Mouse (Mus musculus) embryonic facial prominence, embryonic 13.5 days (tissue): ENCODE measurements around the gene Zcchc17. TPM values are rescaled to one million over a fixed set of nuclear protein-coding genes. Genes with fewer than 3 reads are reported as not detected.

Experiments
- ATAC-seq: fragments of 200-750 bp; cut with Nextera tagmentation; 2 replicates; pipeline ENCODE4 v1.8.0; 2017; ENCODE audit warnings: low read depth; ENCODE audit not compliant: insufficient number of reproducible peaks, insufficient read depth, low FRiP score, low TSS enrichment
- H3K27ac ChIP-seq: fragments of 300-500 bp; sonication (generic); 2 replicates; pipeline ENCODE4 v1.5.1; 2015; ENCODE audit warnings: moderate library complexity, mild to moderate bottlenecking, inconsistent platforms
- H3K27me3 ChIP-seq: fragments of 300-500 bp; sonication (generic); 2 replicates; pipeline ENCODE4 v1.6.1; 2015; ENCODE audit warnings: mild to moderate bottlenecking, inconsistent platforms
- H3K36me3 ChIP-seq: fragments of 300-500 bp; sonication (generic); 2 replicates; pipeline ENCODE4 v1.6.1; 2015; ENCODE audit warnings: mild to moderate bottlenecking, inconsistent platforms
- H3K4me1 ChIP-seq: fragments of 300-500 bp; sonication (generic); 2 replicates; pipeline ENCODE4 v1.6.1; 2015; ENCODE audit warnings: inconsistent platforms
- H3K4me2 ChIP-seq: fragments of 300-500 bp; sonication (generic); 2 replicates; pipeline ENCODE4 v1.6.1; 2015; ENCODE audit warnings: moderate library complexity, mild to moderate bottlenecking, inconsistent platforms
- H3K4me3 ChIP-seq: fragments of 300-500 bp; sonication (generic); 2 replicates; pipeline ENCODE4 v1.5.1; 2015; ENCODE audit warnings: mild to moderate bottlenecking, inconsistent platforms
- H3K9ac ChIP-seq: fragments of 300-500 bp; sonication (generic); 2 replicates; pipeline ENCODE4 v1.6.1; 2015; ENCODE audit warnings: mild to moderate bottlenecking, inconsistent platforms
- H3K9me3 ChIP-seq: fragments of 300-500 bp; sonication (generic); 2 replicates; pipeline ENCODE4 v1.6.1; 2016; ENCODE audit warnings: inconsistent platforms
- WGBS: fragments of 180-500 bp; shearing (Covaris S2); methylation state at CpG from one replicate; pipeline ENCODE4 v1.1.7; 2015; ENCODE audit warnings: mixed read lengths; 5-methylcytosine and 5-hydroxymethylcytosine counted together
- polyA plus RNA-seq: library from polyadenylated mRNA; unstranded; fragments of >200 nt; fragmentation: Nextera tagmentation; extraction: Ambion mirVana; gene quantifications from 2 replicates; pipeline ENCODE4 v1.2.1, GENCODE M21; 2015

The Zcchc17 gene
- polyA plus RNA-seq, 1 experiment from 2014 or later, result 92.5 TPM

DNA sequence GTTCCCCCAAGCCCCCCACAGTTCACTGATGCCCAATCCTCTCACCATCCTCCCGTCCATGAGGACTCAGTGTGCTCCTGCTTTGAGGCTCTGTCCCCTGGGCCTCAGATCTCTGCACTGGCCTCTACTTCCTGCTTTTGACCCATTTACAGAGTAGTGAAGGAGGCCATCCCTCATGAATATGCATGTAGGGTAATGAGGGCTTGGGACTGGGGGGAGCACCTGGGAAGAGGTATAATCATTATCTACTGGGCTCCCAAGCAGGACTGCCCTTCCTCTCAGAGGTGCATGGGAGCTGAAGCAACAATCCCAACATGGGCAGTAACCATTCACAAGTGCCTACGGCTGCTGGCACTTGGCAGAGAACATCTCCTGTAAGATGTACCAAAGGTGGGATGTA, 80.6 kb downstream of the Zcchc17 start, which contains the start of gene Serinc2:
Gene Serinc2, minus strand, starts transcription at position 101 of the 400 bp plus-strand sequence.
- H3K27ac ChIP-seq, result no peak within 1 kb of the TSS
- H3K9me3 ChIP-seq, result no peaks in the 10 kb centered on the region
- H3K4me3 ChIP-seq, result no peak within 1 kb of the TSS
- peaks cover 1% of the 10 kb centered on the region for H3K4me1 ChIP-seq
- no peaks in the 10 kb centered on the region for H3K36me3 ChIP-seq
- ATAC-seq, result no peak
- no peak within 1 kb of the TSS for H3K9ac ChIP-seq
- H3K27me3 ChIP-seq, result peaks cover 13% of the 10 kb centered on the region
- no peak within 1 kb of the TSS for H3K4me2 ChIP-seq
- 66% methylated on average over 2 of the region's 2 CpGs for WGBS

DNA sequence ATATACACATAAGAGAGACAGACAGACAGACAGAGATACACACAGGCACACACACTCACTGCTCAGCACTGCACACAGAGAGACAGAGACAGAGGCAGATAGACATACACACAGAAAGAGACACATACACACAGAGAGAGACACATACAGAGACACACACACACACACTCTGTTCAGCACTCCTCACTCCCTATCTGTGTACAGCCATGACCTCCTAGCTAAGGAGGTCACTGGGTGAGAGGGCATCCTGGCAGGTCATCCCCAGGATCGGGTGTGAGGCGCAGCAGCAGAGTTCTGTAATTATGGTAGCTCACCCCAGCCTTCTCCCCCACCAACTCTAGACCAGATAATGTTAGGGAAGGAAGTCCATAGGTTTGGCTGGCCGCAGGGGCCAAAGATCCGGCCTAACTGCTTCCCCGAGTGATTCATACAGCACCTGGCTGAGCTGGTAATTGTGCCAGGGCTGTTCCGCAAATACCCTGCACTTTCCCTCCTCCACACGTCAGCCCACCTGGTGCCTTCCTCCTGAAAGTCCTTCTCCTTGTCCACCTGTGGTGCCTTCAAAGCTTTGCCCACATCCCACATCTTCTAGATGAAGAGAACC, 83.1 kb downstream of the Zcchc17 start:
- no peak overlapping the region for H3K27ac ChIP-seq
- no peaks in the 10 kb centered on the region for H3K9me3 ChIP-seq
- H3K4me3 ChIP-seq, result no peak overlapping the region
- H3K4me1 ChIP-seq, result peaks cover 11% of the 10 kb centered on the region
- H3K9ac ChIP-seq, result no peak overlapping the region
- H3K36me3 ChIP-seq, result no peaks in the 10 kb centered on the region
- H3K4me2 ChIP-seq, result no peak overlapping the region
- ATAC-seq, result no peak
- 56% methylated on average over 7 of the region's 7 CpGs for WGBS
- peaks cover 8% of the 10 kb centered on the region for H3K27me3 ChIP-seq

DNA sequence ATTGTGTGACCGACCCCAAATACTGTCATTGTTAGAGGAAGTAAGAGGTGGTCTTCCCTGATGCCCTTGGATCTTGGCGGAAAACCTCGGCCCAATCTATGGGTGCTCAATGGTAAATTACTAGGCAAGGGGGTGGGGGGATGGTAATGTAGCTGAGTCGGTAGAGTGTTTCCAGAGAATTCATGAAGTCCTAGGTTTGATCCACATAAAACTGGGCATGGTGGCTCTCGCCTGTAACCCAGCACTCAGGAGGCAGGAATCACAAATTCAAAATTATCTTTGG, 84.0 kb downstream of the Zcchc17 start:
- 42% methylated on average over 5 of the region's 5 CpGs for WGBS

DNA sequence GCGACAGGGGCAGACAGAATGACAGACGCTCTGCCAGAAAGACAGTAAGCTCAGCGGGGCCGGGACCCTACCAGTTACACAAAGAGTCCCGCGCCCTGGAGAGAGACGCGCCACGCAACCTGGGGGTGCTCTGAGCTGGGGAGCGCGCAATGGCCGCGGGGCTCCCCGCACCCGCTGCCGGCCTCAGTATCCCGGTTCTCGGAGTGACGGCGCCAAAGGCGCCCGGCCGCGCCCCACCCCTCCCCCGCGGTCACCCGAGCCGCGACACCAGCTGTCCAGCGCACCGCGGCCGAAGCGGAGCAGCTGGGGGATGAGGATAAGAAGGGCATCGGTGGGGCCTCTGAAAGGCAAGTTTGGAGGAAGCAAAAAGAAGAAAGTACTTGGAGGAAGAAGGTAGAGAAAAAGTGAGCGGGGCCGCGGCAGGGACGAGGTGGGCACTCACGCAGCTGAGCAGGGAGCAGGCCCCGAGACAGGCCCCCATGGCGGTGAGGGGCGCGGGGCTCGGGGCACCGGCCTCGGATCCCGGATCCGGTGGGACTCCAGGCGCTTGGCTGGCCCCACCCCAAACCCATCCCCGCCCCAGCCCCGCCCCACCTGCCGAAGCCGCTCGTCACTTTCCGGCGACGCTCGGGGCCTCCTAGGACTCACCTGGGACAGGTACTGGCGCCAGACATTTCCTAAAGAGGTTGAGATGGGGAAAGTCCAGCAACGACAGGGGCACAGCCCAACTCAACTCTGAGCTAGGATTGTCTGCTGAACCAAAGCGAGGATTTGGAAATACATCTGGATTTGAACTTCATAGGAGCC, 84.5 kb downstream of the Zcchc17 start:
- Histone ChIP-seq H3K9me3 (no peaks in the 10 kb centered on the region), H3K4me2 (peak overlapping the region; percentile 71), H3K27ac (peak overlapping the region; percentile 92), H3K4me3 (peak overlapping the region; percentile 82), H3K9ac (peak overlapping the region; percentile 96), H3K27me3 (peaks cover 7% of the 10 kb centered on the region), H3K4me1 (peaks cover 11% of the 10 kb centered on the region), H3K36me3 (0 out of 2 replicates have a peak, but pooled peaks cover 9% of the 10 kb centered on the region)
- peak; percentile 38; the same call in 1 of the 2 replicates for ATAC-seq
- WGBS, result under 1% methylated on average over 62 of the region's 62 CpGs

More for the DNA sequence above, 84.0 kb downstream of the Zcchc17 start:
- ATAC-seq, result no peak
- no peak overlapping the region for H3K27ac ChIP-seq
- H3K4me3 ChIP-seq, result peak overlapping the region; percentile 82
- H3K4me2 ChIP-seq, result peak overlapping the region; percentile 71
- H3K9me3 ChIP-seq, result no peaks in the 10 kb centered on the region
- 0 out of 2 replicates have a peak, but pooled peaks cover 5% of the 10 kb centered on the region for H3K36me3 ChIP-seq
- H3K27me3 ChIP-seq, result peaks cover 7% of the 10 kb centered on the region
- H3K9ac ChIP-seq, result peak overlapping the region; percentile 96
- peaks cover 11% of the 10 kb centered on the region for H3K4me1 ChIP-seq

DNA sequence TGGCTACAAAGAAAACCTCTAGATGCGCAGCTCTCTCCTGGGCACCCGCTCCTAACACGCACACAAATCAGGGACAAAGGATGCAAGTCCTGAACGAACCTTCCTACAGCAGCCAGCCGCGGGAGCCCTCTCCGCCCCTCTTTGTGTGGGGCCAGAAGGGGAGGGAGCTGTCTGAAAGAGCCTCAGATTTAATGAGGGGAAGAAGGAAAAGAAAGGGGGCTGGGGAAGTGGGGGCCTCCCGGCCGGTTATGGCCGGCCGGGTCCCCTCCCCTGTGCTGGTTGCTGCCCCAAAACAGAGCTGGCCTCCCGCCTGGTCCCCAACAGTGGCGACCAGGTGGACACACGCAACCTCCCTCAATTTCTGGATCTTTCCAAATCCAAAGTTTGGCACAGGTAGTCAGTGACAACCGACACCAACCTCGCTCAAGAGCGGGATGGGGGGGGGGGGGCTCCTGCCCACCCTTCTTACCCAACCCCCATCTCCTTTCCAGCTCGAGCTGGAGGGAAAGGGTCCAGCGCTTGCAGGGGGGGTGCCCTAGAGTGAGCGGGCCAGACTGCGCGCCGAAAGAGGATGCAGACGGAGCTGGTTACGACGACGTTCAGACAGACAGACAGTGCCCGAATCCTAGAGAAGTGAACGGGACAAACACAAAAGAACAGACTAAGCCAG, 85.3 kb downstream of the Zcchc17 start:
- peak overlapping the region; percentile 82 for H3K4me3 ChIP-seq
- 0 out of 2 replicates have a peak, but pooled peaks cover 12% of the 10 kb centered on the region for H3K36me3 ChIP-seq
- peak; percentile 70 for ATAC-seq
- H3K4me2 ChIP-seq, result peak overlapping the region; percentile 71
- peaks cover 7% of the 10 kb centered on the region for H3K27me3 ChIP-seq
- no peaks in the 10 kb centered on the region for H3K9me3 ChIP-seq
- peak overlapping the region; percentile 92 for H3K27ac ChIP-seq
- under 1% methylated on average over 29 of the region's 29 CpGs for WGBS
- peaks cover 11% of the 10 kb centered on the region for H3K4me1 ChIP-seq
- peak overlapping the region; percentile 96 for H3K9ac ChIP-seq

DNA sequence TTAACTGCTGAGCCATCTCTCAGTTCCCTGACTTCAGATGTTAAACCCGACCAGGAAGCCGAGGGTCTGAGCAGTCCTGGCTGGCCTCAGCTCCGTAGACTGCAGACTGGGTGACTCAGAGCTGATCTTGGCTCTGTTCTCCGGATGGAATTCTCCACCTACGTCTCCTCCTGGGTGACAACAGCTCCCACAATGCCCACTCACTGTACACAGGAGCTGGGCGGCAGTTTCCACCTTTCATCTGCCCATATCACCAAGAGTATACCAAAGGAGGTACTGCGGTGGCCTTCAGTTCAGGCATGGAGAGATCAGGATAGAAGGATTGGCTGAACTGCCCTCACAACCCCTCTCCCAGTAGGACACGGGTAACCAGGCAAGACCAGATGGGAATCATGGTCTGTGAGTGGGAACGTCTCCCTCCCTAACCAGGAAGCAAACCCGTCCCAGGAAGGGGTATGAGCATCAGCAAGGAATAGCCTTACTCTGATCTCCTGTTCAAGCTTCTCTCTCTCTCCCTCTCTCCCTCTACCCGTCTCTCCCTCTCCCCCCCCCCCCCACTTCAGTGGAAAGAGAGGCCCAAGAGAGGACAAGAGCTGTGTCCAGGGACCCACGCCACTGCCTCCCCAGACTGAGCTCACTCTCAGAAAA, 85.9 kb downstream of the Zcchc17 start:
- Histone ChIP-seq H3K27me3 (peaks cover 7% of the 10 kb centered on the region), H3K27ac (peak overlapping the region; percentile 92), H3K4me1 (peaks cover 11% of the 10 kb centered on the region), H3K36me3 (peaks cover 15% of the 10 kb centered on the region; the same call in 1 of the 2 replicates), H3K4me3 (peak overlapping the region; percentile 82), H3K4me2 (peak overlapping the region; percentile 71), H3K9me3 (no peaks in the 10 kb centered on the region), H3K9ac (peak overlapping the region; percentile 96)
- ATAC-seq, result peak; percentile 13; the same call in 1 of the 2 replicates
- 10% methylated on average over 11 of the region's 12 CpGs for WGBS

DNA sequence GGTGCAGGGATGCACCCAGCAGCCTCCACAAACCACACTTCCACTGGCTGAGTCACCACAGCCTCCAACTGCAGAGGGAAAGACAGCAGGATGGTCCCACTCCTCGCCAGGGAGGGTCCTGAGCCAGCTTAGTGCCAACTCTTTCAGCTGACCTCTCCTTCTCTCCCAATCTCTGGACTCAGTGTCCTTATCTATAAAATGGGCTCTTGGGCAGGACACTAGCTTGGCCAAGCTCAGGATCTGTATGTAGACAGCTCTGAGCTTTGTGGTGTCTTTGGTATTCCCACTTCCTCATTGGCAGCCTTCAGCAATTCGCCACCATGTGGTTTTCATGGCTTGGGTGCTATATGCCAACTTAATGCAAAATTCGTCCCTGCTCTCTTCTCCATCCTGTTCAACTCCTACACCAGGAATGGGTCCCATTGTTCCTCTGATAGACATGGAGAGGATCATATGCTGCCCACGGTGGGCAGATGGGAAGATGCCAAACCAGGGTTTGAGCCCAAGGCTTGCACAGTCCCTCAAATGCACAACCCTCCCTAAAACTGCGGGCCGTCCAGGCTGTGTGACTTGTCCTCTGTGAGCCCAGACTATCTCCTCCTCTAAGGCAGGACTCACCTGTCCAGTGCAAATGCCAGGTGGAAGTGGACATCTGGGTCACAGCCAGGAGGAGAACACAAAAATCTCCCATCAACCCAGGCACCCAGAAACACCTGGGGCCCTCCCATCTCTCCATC, 89.0 kb downstream of the Zcchc17 start:
- no peak overlapping the region for H3K4me3 ChIP-seq
- no peak overlapping the region for H3K4me2 ChIP-seq
- no peaks in the 10 kb centered on the region for H3K9me3 ChIP-seq
- H3K27me3 ChIP-seq, result no peaks in the 10 kb centered on the region
- H3K36me3 ChIP-seq, result peaks cover 16% of the 10 kb centered on the region; the same call in 1 of the 2 replicates
- no peak overlapping the region for H3K9ac ChIP-seq
- 79% methylated on average over 6 of the region's 6 CpGs for WGBS
- no peak for ATAC-seq
- H3K27ac ChIP-seq, result no peak overlapping the region
- peaks cover 24% of the 10 kb centered on the region for H3K4me1 ChIP-seq

DNA sequence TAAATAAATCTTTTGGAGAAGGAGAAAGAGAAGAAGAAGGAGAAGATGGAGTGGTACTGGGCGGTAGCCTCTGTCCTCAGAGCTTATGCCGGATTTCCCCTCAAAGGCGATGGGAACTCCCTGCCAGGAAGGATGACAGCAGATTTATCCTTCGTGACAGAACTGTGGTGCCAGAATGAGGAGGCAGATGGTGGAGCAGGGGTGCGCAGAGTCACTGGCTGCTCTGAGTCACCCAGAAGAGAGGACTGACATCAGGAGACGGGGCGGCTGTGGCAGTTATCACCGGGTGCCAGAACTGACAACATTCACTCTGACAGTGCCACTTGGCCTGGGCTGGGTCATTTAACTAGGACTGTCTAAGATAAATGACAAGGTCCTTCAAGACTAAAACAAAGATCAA, 89.7 kb downstream of the Zcchc17 start:
- Histone ChIP-seq H3K27ac (no peak overlapping the region), H3K9ac (no peak overlapping the region), H3K4me1 (peaks cover 25% of the 10 kb centered on the region), H3K4me2 (no peak overlapping the region), H3K4me3 (no peak overlapping the region), H3K27me3 (no peaks in the 10 kb centered on the region), H3K9me3 (no peaks in the 10 kb centered on the region), H3K36me3 (peaks cover 16% of the 10 kb centered on the region; the same call in 1 of the 2 replicates)
- ATAC-seq, result no peak
- WGBS, result 90% methylated on average over 8 of the region's 8 CpGs

DNA sequence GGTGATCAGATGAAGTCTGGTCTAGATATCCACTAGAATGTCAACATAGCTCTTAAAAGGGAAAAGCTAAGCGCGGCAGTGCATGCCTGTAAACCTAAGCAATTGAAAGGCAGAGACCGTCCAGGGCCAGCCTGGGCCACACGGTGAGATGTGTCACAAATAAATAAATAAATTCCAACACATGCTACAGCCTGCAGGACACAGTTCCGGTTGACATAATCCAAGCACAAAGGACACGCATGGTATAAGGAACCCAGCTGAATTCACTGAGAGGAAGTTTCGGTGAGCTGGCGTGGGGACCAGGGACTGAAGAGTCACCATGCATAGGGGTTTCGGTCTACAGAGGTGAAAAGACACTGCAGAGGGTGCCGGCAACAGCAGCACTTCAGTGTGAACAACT, 91.0 kb downstream of the Zcchc17 start:
- H3K36me3 ChIP-seq, result peaks cover 22% of the 10 kb centered on the region
- ATAC-seq, result no peak
- whole genome bisulfite sequencing, result 87% methylated on average over 10 of the region's 10 CpGs
- no peak overlapping the region for H3K27ac ChIP-seq
- peaks cover 33% of the 10 kb centered on the region for H3K4me1 ChIP-seq
- no peaks in the 10 kb centered on the region; the same call in 1 of the 2 replicates for H3K27me3 ChIP-seq
- no peak overlapping the region for H3K4me2 ChIP-seq
- H3K9me3 ChIP-seq, result no peaks in the 10 kb centered on the region
- no peak overlapping the region for H3K9ac ChIP-seq
- H3K4me3 ChIP-seq, result no peak overlapping the region

DNA sequence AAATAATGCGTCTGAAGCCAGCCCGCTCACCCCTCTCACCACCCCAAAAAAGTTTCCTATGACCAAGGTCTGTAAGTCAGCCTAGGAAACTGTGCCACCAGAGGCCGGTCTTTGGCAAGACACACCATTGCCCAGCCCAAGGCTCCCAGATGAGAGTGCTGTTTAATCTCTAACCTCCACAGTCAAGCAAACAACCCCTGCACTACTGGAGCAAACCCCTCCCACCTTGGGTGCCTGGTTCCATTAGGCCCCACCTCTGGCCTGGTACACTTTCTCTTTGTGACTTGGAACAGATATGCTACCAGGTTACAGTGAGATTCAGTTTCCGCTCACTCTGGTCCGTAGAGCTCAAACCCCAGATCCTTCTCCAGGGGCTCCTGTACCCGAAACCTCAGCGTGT, 92.7 kb downstream of the Zcchc17 start:
- Histone ChIP-seq H3K4me2 (peak overlapping the region; percentile 30; the same call in 1 of the 2 replicates), H3K4me1 (peaks cover 27% of the 10 kb centered on the region), H3K9ac (no peak overlapping the region), H3K9me3 (no peaks in the 10 kb centered on the region), H3K4me3 (no peak overlapping the region), H3K27ac (0 out of 2 replicates have a peak overlapping the region, but pooled peaks have one; percentile 45), H3K27me3 (no peaks in the 10 kb centered on the region; the same call in 1 of the 2 replicates), H3K36me3 (peaks cover 37% of the 10 kb centered on the region)
- no peak for ATAC-seq
- WGBS, result 64% methylated on average over 7 of the region's 7 CpGs
